Mouse (Mus musculus) megakaryocyte progenitor cell, adult 5-6 weeks (primary cell): Measurements from ENCODE around the gene Sparcl1. TPM values are rescaled to one million over a fixed set of nuclear protein-coding genes. Genes with fewer than 3 reads are reported as not detected.

ENCODE experiments used
- ATAC-seq: replicated peaks from 2 replicates; pipeline ENCODE4 v1.8.0; 2016; ENCODE audit warnings: mild to moderate bottlenecking, moderate TSS enrichment, inconsistent platforms; ENCODE audit not compliant: poor library complexity
- total RNA-seq, 2 experiments: library from RNA; stranded (forward) in 1 of 2; stranded (reverse) in 1 of 2; fragments of 157-497, 149-512 nt in 1 of 2; fragments of 200-1000 nt in 1 of 2; gene quantifications; 2 replicates each; pipeline versions ENCODE4 v1.2.3 to v1.2.4; 2015 to 2017

Sparcl1 gene
- total RNA-seq (2015): not detected in 2 replicates
- total RNA-seq (2017): not detected in 2 replicates

DNA sequence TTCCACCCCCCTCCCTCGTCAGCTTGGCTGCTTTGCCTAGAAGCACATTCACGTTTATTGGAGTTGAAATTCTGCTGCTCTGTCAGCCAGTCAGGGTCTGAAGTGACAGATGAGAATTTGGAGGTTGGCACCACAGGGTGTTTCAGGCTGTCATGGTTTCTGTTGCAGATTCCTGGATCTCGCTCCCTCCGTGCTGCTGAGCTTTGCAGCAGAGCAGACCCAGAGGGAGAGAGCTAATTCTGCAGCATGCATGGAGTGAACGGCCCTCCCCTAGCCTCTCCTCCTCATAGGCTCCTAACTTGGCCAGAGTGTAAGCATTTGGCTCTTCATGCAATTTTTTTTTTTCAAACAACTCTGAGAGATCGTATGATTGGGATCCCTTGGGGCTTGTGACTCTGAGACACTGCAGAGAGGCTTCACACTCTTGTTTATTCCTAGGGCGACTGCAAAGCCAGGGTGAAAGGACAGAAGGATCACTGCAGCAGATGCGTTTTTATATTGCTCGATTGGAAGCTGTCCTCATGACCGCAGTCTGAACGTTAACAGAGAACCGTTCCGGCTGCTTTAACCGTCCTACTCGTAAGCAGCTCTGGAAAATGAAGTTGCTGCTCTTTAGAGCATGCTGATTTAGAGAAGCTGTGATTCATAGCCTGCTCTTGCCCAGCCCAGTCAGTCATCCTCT, at the start of gene Sparcl1:
Gene Sparcl1, minus strand, starts transcription at position 243 of the 682 bp plus-strand sequence.
- no peak for ATAC-seq

- no peak for ATAC-seq
Measured at GRCm38 (mm10) chr5:104161390-104161789, 47.9 kb upstream of the Sparcl1 start.

DNA sequence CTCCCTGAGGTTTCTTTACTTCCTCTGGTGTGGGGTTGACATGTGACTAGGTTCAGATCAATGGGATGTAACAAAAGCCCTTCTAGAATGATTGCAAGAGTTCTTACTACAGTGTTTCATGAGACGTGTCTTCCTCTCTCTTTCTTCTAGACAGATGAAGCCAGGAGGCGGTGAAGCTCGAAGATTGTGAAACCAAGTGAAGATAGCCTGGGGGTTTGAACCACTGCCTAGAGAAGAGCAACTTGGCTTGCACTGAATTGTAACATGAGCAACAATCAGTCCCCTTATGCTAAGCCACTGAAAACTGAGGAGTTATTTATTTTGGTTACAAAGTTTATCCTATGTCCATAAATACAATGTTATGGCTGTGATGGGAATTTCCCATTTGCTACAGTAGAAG, 47.0 kb upstream of the Sparcl1 start:
- no peak for ATAC-seq

DNA sequence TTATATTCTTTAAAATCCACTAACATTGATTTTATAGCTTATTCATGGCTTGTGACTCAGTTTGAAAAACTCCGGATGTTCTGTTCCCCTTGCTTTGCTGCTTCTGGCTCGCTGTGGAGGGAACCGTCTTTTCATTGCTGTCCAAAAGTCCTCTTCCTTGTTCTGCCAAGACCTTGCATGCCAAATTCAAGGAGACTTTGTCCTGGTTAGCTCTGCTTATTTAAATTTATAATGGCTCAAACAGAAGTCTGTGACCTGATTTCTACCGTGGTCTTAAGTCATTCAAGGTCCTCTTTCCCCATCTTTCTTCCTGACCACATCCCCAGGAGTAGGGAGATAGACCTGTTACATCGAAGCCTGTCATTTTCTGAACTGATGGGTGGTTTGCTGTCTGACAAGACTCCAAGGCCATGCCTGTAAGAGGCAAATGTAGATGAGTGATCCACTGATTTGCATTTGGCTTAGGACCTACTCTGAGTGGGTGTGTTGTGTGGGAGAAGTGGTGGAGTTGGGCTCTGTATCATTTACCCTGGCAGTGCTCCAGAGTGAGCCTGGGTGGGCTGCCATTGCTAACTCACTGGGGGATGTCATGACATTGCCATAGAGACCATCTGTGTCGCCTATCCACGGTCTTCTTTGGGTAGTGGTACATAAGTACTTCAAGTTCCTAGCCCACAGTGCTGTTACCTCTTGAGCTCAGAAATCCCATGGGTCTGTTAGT, 45.0 kb upstream of the Sparcl1 start:
- no peak for ATAC-seq

DNA sequence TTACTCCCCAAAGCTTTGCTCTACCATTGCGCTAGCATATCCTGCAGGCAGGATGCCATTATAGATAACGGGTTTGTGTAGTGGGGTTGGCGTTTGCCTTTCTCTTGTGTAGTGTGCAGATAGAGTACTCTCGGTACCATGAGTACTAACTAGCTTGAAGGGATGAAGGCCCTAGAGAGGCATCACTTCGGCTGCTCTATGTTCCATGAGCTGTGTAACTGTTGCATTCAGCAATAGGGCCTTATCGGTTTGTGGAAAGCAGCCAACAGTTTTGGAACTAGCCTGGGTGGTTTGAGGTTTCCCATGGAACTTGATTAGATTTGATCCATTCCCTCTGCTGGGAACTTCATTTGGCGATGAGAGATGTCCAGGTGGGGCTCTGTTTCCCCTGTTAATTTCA, 44.2 kb upstream of the Sparcl1 start:
- no peak for ATAC-seq

DNA sequence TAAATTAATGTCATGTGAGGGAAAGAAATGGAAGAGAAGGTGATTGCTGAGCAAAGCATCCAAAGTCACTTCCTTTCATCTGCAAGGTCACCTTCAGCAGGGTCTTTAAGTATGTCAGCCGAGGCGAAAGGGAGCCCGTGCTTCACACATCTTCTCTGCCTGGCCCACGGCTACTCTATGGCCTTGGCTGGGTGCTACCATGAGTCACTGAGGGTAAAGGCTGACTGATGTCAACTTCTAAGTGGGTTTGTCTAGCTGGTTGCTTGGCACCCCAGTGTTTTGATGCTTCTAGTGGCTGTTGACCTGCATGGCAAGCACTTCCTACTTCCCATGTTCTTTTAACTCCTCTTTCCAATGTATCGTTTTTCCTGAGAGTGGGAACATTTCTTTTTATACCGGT, 36.7 kb upstream of the Sparcl1 start:
- no peak for ATAC-seq

GRCm38 (mm10) chr5:104149349-104149748, 35.8 kb upstream of the Sparcl1 start:
- no peak for ATAC-seq

DNA sequence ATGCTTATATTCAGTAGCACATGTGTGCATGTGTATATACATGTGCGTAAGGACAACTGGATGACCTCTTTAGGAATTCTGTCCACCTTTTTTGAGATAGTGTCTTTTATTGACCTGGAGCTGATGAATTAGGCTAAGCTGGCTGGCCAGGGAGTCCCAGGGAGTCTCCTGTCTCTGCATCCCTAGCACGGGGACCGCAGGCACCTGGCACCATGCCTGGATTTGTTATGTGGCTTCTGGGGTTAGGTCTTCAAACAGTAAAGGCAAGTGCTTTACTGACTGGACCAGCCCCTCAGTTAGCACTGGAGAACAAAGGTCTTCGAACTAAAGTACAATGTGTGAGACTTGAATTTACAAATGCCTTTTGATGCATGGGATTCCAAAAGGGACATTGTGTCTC, 30.5 kb upstream of the Sparcl1 start:
- ATAC-seq: no peak

GRCm38 (mm10) chr5:104141067-104141466, 27.5 kb upstream of the Sparcl1 start:
- ATAC-seq: no peak

GRCm38 (mm10) chr5:104137920-104138541, 24.5 kb upstream of the Sparcl1 start:
- ATAC-seq: no peak

DNA sequence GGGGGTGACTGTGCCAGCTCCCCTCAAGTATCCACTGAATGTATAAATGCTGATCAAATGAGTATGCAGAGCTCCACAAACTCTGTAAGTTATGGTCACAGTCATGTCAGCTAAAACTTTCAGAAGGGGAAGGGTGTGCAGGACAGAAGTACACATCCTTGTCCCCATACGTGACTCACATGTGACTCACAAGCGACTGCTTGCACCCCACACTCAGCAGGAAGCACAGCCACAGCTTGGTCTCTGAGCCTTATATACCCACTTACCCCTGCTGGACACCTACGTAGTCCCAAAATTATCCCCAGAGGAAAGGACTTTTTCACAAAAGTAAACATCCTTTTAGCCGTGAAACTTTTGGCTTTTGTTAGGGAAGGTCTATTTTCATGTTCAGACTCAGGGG, 20.2 kb upstream of the Sparcl1 start:
- ATAC-seq: no peak

DNA sequence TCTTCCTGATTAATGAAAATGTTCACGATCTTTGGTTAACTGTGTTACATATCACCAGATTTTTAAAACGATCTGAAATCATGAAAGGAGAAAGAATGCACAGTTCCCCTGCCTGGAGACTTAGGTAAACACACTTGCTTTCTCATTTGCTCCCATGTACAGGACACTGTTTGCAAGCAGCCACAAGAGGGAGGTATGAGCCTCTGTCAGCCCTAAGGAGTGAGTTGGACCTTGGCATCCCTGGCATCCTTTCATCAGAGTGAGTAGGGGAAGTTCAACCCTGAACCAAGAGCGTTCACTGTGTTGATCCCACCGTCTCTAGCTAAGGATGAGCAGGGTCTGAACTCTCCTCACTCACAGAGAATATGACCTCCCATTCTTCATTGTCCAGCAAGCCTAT, 18.0 kb upstream of the Sparcl1 start:
- ATAC-seq: peak; percentile 57

DNA sequence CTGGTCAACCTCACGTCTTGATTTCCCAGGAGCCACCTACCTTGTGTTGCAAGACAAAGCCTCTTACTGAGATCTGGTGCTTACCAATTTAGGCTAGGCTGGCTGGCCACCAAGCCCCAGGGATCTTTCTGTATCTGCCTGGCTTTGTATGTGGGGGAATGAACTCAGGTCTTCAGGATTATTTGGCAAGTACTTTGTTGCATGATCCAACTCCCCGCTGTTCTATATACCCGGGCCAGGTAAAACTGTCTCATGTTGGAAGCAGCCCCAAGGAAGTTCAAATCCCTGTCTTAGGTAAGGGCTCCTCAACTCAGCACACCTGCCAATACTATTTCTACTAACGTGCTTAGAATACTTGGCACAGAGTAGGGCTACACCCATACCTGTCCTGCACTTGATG, 17.4 kb upstream of the Sparcl1 start:
- no peak for ATAC-seq

GRCm38 (mm10) chr5:104128281-104129031, 14.9 kb upstream of the Sparcl1 start:
- no peak for ATAC-seq

- ATAC-seq: no peak
Measured at GRCm38 (mm10) chr5:104127351-104127750, 13.8 kb upstream of the Sparcl1 start.

GRCm38 (mm10) chr5:104126561-104127320, 13.2 kb upstream of the Sparcl1 start:
- no peak for ATAC-seq

GRCm38 (mm10) chr5:104124016-104124658, 10.6 kb upstream of the Sparcl1 start:
- ATAC-seq: no peak

GRCm38 (mm10) chr5:104115890-104116289, 2.4 kb upstream of the Sparcl1 start:
- ATAC-seq: no peak

- no peak for ATAC-seq
Measured at GRCm38 (mm10) chr5:104115118-104115517, 1.6 kb upstream of the Sparcl1 start.

GRCm38 (mm10) chr5:104112511-104112910, 1.0 kb downstream of the Sparcl1 start:
- 0 out of 2 replicates have a peak, but pooled peaks have one; percentile 26 for ATAC-seq
